Mouse (Mus musculus) G1E (cell line): ENCODE results near the gene Creld1.

ENCODE experiments used
- CTCF ChIP-seq: IDR thresholded peaks from 2 replicates; pipeline ENCODE4 v1.5.1; 2012; ENCODE audit warnings: low read depth, low read length, inconsistent platforms, mixed read lengths
- TAL1 ChIP-seq: conservative IDR thresholded peaks from 2 replicates; pipeline ENCODE4 v1.6.1; 2012; ENCODE audit warnings: low read depth, low read length, inconsistent platforms, mixed read lengths

DNA sequence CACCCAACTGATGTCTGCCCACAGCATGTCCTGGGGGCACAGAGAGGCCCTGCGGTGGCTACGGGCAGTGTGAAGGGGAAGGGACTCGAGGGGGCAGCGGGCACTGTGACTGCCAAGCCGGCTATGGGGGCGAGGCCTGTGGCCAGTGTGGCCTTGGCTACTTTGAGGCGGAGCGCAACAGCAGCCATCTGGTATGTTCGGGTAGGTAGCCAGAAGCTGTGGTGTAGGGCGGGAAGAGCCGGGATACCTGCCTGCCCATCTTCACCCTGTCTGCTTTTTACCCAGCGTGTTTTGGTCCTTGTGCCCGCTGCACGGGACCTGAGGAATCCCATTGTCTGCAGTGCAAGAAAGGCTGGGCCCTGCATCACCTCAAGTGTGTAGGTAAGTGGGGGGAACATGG is 6.3 kb downstream of the Creld1 start:
- TF ChIP-seq CTCF (no peak), TAL1 (no peak)
